Mouse (Mus musculus): Measurements from ENCODE around the gene Tm4sf5. TPM values are rescaled to one million over a fixed set of nuclear protein-coding genes. Genes with fewer than 3 reads are reported as not detected.
A peak's percentile ranks its signal among the peaks of the same experiment; 100 is the strongest.
"Not testable (repeated sequence)": the region's sequence is repeated elsewhere in the genome, so short reads cannot be mapped to it uniquely, and the experiment has no call there.

Gene Tm4sf5
- total RNA-seq, 1 experiment from 2014 or later = not detected

GRCm38 (mm10) chr11:70526211-70526610, 21.2 kb downstream of the Tm4sf5 start:
- no peak for ATAC-seq (replicated peaks in 1 of 2; ENCODE audit: insufficient read depth in 1 of 2, low FRiP score in 2 of 2, low TSS enrichment in 1 of 2, low read depth in 1 of 2, poor library complexity in 2 of 2, severe bottlenecking in 2 of 2)

GRCm38 (mm10) chr11:70528610-70529009, 23.6 kb downstream of the Tm4sf5 start:
- ATAC-seq (replicated peaks in 1 of 2; ENCODE audit: insufficient read depth in 1 of 2, low FRiP score in 2 of 2, low TSS enrichment in 1 of 2, low read depth in 1 of 2, poor library complexity in 2 of 2, severe bottlenecking in 2 of 2) = no peak

GRCm38 (mm10) chr11:70531065-70531464, 26.0 kb downstream of the Tm4sf5 start:
- not testable (repeated sequence) for ATAC-seq (replicated peaks in 1 of 2; ENCODE audit: insufficient read depth in 1 of 2, low FRiP score in 2 of 2, low TSS enrichment in 1 of 2, low read depth in 1 of 2, poor library complexity in 2 of 2, severe bottlenecking in 2 of 2)

- ATAC-seq (replicated peaks in 1 of 2; ENCODE audit: insufficient read depth in 1 of 2, low FRiP score in 2 of 2, low TSS enrichment in 1 of 2, low read depth in 1 of 2, poor library complexity in 2 of 2, severe bottlenecking in 2 of 2) = no peak
Observed at GRCm38 (mm10) chr11:70532839-70533238, 27.8 kb downstream of the Tm4sf5 start, which contains the start of gene Gm40193. Gm40193 (minus strand) TSS chr11:70532939.

- no peak for ATAC-seq (replicated peaks in 1 of 2; ENCODE audit: insufficient read depth in 1 of 2, low FRiP score in 2 of 2, low TSS enrichment in 1 of 2, low read depth in 1 of 2, poor library complexity in 2 of 2, severe bottlenecking in 2 of 2)
Observed at GRCm38 (mm10) chr11:70539423-70539822, 34.4 kb downstream of the Tm4sf5 start.

- ATAC-seq (replicated peaks in 1 of 2; ENCODE audit: insufficient read depth in 1 of 2, low FRiP score in 2 of 2, low TSS enrichment in 1 of 2, low read depth in 1 of 2, poor library complexity in 2 of 2, severe bottlenecking in 2 of 2) = peak; percentile 90 to 91
Observed at GRCm38 (mm10) chr11:70539877-70540587, 35.0 kb downstream of the Tm4sf5 start, which contains the start of gene Pld2. Pld2 (plus strand) TSS chr11:70540064.

GRCm38 (mm10) chr11:70540928-70541327, 35.9 kb downstream of the Tm4sf5 start:
- no peak for ATAC-seq (replicated peaks in 1 of 2; ENCODE audit: insufficient read depth in 1 of 2, low FRiP score in 2 of 2, low TSS enrichment in 1 of 2, low read depth in 1 of 2, poor library complexity in 2 of 2, severe bottlenecking in 2 of 2)

- ATAC-seq (replicated peaks in 1 of 2; ENCODE audit: insufficient read depth in 1 of 2, low FRiP score in 2 of 2, low TSS enrichment in 1 of 2, low read depth in 1 of 2, poor library complexity in 2 of 2, severe bottlenecking in 2 of 2) = no peak
Observed at GRCm38 (mm10) chr11:70541415-70541814, 36.4 kb downstream of the Tm4sf5 start.

- ATAC-seq (replicated peaks in 1 of 2; ENCODE audit: insufficient read depth in 1 of 2, low FRiP score in 2 of 2, low TSS enrichment in 1 of 2, low read depth in 1 of 2, poor library complexity in 2 of 2, severe bottlenecking in 2 of 2) = no peak
Observed at GRCm38 (mm10) chr11:70544496-70544895, 39.5 kb downstream of the Tm4sf5 start.

GRCm38 (mm10) chr11:70551526-70551925, 46.5 kb downstream of the Tm4sf5 start:
- no peak for ATAC-seq (replicated peaks in 1 of 2; ENCODE audit: insufficient read depth in 1 of 2, low FRiP score in 2 of 2, low TSS enrichment in 1 of 2, low read depth in 1 of 2, poor library complexity in 2 of 2, severe bottlenecking in 2 of 2)

- ATAC-seq (replicated peaks in 1 of 2; ENCODE audit: insufficient read depth in 1 of 2, low FRiP score in 2 of 2, low TSS enrichment in 1 of 2, low read depth in 1 of 2, poor library complexity in 2 of 2, severe bottlenecking in 2 of 2) = no peak
Observed at GRCm38 (mm10) chr11:70553940-70554339, 48.9 kb downstream of the Tm4sf5 start.

GRCm38 (mm10) chr11:70557545-70557944, 52.5 kb downstream of the Tm4sf5 start:
- ATAC-seq (replicated peaks in 1 of 2; ENCODE audit: insufficient read depth in 1 of 2, low FRiP score in 2 of 2, low TSS enrichment in 1 of 2, low read depth in 1 of 2, poor library complexity in 2 of 2, severe bottlenecking in 2 of 2) = no peak

Other genes with a start within 250 kb of the Tm4sf5 start
- gene Alox12, start 249.9 kb upstream of the Tm4sf5 start, total RNA-seq (2017) = 0.25 and 0.30 TPM in 2 replicates
- gene Alox12e, start 182.6 kb upstream of the Tm4sf5 start, total RNA-seq (2017) = not detected in 2 replicates
- 1.6 and 4.4 TPM in 2 replicates for gene Alox15, start 153.2 kb upstream of the Tm4sf5 start, total RNA-seq (2017)
- 8.8 and 9.8 TPM in 2 replicates for gene Pelp1, start 95.2 kb upstream of the Tm4sf5 start, total RNA-seq (2017)
- 43.3 and 68.7 TPM in 2 replicates for gene Arrb2, start 72.6 kb upstream of the Tm4sf5 start, total RNA-seq (2017)
- 38.1 and 40.7 TPM in 2 replicates for gene Med11, start 53.3 kb upstream of the Tm4sf5 start, total RNA-seq (2017)
- 0.35 TPM in 1 of 2 replicates, not detected in the other for gene Zmynd15, start 45.8 kb upstream of the Tm4sf5 start, total RNA-seq (2017)
- gene Cxcl16, start 45.3 kb upstream of the Tm4sf5 start, total RNA-seq (2017) = 1.8 TPM in 1 of 2 replicates, not detected in the other
- gene Vmo1, start 9.4 kb downstream of the Tm4sf5 start, total RNA-seq (2017) = not detected in 2 replicates
- not detected in 2 replicates for gene Gltpd2, start 14.0 kb downstream of the Tm4sf5 start, total RNA-seq (2017)
- gene Psmb6, start 20.1 kb downstream of the Tm4sf5 start, total RNA-seq (2017) = 209 and 236 TPM in 2 replicates
- gene Gm40193, start 27.7 kb downstream of the Tm4sf5 start, total RNA-seq (2017) = not detected in 2 replicates
- gene Pld2, start 34.8 kb downstream of the Tm4sf5 start, total RNA-seq (2017) = 5.5 and 14.4 TPM in 2 replicates
- 26.4 and 30.8 TPM in 2 replicates for gene Mink1, start 57.6 kb downstream of the Tm4sf5 start, total RNA-seq (2017)
- gene 4930544D05Rik, start 110.6 kb downstream of the Tm4sf5 start, total RNA-seq (2017) = not detected in 2 replicates
- gene Chrne, start 114.0 kb downstream of the Tm4sf5 start, total RNA-seq (2017) = not detected in 2 replicates
- 0.45 and 0.75 TPM in 2 replicates for gene Gp1ba, start 133.9 kb downstream of the Tm4sf5 start, total RNA-seq (2017)
- gene Rnf167, start 142.0 kb downstream of the Tm4sf5 start, total RNA-seq (2017) = 51.8 and 73.4 TPM in 2 replicates
- gene Slc25a11, start 142.2 kb downstream of the Tm4sf5 start, total RNA-seq (2017) = 42.9 and 52.5 TPM in 2 replicates
- 348 and 461 TPM in 2 replicates for gene Pfn1, start 149.4 kb downstream of the Tm4sf5 start, total RNA-seq (2017)
- 8.4 and 10.6 TPM in 2 replicates for gene Eno3, start 152.0 kb downstream of the Tm4sf5 start, total RNA-seq (2017)
- 41.1 and 114 TPM in 2 replicates for gene Spag7, start 164.2 kb downstream of the Tm4sf5 start, total RNA-seq (2017)
- gene Camta2, start 182.9 kb downstream of the Tm4sf5 start, total RNA-seq (2017) = 3.6 and 4.9 TPM in 2 replicates
- gene Inca1, start 194.9 kb downstream of the Tm4sf5 start, total RNA-seq (2017) = 0.25 TPM in 1 of 2 replicates, not detected in the other
- gene Kif1c, start 195.3 kb downstream of the Tm4sf5 start, total RNA-seq (2017) = 6.7 and 7.3 TPM in 2 replicates